Mouse (Mus musculus) hematopoietic stem cell, adult 5-6 weeks (primary cell): ENCODE data around the gene Fnbp1l. TPM values are rescaled to one million over a fixed set of nuclear protein-coding genes. Genes with fewer than 3 reads are reported as not detected.

ENCODE experiments used
- ATAC-seq, 2 experiments: fragments of 125-278 bp in 1 of 2; replicated peaks in 1 of 2; 2 replicates each; pipeline ENCODE4 v1.8.0; 2016 to 2017; ENCODE audit warnings: inconsistent platforms in 2 of 2, mild to moderate bottlenecking in 2 of 2, moderate number of reproducible peaks in 2 of 2, low read depth in 1 of 2, moderate TSS enrichment in 1 of 2; ENCODE audit not compliant: low FRiP score in 2 of 2, poor library complexity in 2 of 2, severe bottlenecking in 2 of 2, insufficient read depth in 1 of 2, low TSS enrichment in 1 of 2
- total RNA-seq: library from RNA; stranded (forward); fragments of 172-1452, 232-1000 nt; gene quantifications from 2 replicates; pipeline ENCODE4 v1.2.3, GENCODE M21; 2017

Gene Fnbp1l
- total RNA-seq, 1 experiment from 2014 or later: 59.2 TPM

- ATAC-seq: no peak
Measured at GRCm38 (mm10) chr3:122617613-122618340, 1.7 kb downstream of the Fnbp1l start.

DNA sequence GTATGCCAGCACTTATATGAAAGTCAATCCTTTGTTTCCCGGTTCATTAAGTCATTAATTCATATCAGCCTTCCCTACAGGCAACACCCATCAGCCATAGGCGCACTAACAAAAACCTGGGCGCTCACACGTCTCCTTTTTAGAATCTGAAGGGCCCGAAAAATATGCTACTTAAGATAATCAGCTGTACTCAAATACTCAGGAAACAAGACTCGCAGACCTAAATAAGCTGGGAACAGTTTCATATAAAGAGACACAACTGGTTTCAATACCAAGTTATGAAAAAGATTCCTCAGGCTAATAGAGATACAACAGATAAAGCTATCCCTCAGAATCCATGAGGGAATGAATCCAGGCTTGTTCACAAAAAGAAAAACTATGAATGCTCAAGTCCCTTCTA lies 7.0 kb downstream of the Fnbp1l start:
- no peak for ATAC-seq

GRCm38 (mm10) chr3:122611761-122612160 lies 7.8 kb downstream of the Fnbp1l start:
- no peak for ATAC-seq

DNA sequence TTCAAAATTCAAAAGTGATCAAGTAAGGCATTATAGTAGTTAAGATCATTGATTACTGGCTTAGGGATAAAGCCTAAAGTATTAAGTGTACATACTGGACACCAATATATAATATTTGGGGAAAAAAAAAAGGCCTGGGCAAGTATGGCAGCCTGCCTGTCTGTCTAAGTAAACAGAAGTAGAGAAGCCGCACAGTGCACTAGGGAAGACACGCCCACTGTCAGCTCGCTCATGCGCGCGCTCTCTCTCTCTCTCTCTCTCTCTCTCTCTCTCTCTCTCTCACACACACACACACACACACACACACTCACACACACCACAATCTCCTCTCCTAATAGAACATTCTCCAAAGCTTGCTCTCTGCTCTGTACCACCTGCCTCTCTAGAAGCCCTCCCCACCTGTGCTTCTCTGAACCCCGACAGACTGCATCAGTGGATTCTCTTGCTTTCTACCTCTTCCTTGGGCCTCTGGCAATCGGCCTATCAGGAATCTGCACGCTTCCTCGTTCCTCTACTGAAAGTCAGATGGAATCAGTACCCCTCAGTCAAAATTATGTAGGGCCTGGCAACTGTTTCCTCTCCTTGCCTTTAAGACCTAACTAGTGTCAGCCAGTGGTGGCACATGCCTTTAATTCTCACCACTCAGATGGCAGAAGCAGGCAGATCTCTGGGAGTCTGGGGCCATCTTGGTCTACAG lies 13.3 kb downstream of the Fnbp1l start:
- peak; percentile 75 to 83 for ATAC-seq

DNA sequence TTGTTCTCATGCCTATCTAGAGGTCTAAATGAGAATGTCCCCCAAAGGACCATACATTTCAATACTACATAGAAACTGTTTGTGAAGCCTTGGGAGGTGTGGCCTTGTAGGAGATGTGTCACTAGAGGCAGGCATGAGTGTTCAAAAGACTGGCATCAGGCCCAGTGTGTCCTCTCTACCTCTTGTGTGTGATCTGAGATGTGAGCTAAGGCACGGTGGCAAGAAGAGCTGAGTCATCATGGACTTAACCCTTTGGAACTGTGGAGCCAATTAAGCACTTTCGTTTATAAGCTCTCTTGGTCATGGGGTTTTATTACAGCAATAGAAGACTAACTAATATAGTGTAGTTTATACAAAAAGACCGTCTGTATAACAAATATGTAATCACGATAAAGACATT lies 16.3 kb downstream of the Fnbp1l start:
- ATAC-seq: no peak

- ATAC-seq: no peak
Measured at GRCm38 (mm10) chr3:122602370-122602769, 17.1 kb downstream of the Fnbp1l start.

DNA sequence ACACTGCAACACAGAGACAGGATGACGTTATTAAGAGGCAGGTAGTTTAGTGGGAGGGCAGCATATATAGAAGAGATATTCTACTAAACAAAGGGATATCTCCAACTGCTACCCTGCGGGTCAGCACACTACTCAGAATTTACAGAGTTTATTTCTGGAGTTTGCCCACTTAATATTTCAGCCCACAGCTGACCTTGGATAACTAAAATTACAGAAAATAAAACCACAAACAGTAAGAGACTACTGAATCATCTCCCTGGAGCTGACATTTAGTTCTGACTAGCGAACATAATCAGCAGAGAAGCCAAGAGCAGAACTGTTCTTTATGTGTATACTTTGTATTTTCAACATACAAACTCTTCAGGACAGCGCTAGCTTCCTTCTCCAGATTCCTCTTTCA lies 20.2 kb downstream of the Fnbp1l start:
- no peak for ATAC-seq

DNA sequence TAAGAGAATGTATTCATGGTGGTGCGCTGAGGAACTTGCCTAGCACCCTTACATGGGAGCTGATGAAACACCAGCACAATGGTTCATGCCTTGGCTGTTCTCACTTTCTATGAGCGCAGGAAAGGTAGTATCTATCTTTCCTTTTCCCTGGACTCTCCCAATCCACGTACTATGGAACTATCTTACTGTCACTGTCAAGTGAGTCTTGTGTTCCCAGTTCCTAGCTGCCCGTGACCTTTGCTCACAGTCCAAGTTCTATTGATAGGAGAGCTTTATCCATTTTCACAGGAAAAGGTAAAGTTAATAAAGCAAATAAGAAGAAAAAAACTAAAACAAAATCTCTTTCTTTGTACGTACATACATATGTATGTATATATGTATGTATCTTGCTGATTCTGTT lies 28.7 kb downstream of the Fnbp1l start:
- no peak for ATAC-seq

- no peak for ATAC-seq
Measured at GRCm38 (mm10) chr3:122590346-122590745, 29.2 kb downstream of the Fnbp1l start.

GRCm38 (mm10) chr3:122586918-122587641 lies 32.4 kb downstream of the Fnbp1l start:
- no peak for ATAC-seq

DNA sequence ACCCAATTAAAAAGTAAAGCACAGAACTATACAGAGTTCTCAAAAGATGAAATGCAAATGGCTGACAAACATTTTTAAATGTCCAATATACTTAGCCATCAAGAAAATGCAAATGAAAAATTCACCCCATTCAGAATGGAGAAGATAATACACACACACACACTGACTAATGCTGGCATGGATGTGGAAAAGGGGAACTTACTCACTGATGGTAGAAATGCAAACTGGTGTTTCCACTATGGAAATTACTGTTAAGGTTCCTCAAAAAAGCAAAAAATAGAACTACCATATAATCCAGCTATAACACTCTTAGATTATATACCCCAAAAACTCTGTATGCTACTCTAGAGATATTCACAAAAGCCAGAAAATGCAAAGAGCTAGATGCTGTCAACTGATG lies 42.2 kb downstream of the Fnbp1l start:
- peak in 1 of 2 experiments; percentile 42; a peak in 1 of 4 replicates for ATAC-seq

- no peak for ATAC-seq
Measured at GRCm38 (mm10) chr3:122574921-122575320, 44.6 kb downstream of the Fnbp1l start.

DNA sequence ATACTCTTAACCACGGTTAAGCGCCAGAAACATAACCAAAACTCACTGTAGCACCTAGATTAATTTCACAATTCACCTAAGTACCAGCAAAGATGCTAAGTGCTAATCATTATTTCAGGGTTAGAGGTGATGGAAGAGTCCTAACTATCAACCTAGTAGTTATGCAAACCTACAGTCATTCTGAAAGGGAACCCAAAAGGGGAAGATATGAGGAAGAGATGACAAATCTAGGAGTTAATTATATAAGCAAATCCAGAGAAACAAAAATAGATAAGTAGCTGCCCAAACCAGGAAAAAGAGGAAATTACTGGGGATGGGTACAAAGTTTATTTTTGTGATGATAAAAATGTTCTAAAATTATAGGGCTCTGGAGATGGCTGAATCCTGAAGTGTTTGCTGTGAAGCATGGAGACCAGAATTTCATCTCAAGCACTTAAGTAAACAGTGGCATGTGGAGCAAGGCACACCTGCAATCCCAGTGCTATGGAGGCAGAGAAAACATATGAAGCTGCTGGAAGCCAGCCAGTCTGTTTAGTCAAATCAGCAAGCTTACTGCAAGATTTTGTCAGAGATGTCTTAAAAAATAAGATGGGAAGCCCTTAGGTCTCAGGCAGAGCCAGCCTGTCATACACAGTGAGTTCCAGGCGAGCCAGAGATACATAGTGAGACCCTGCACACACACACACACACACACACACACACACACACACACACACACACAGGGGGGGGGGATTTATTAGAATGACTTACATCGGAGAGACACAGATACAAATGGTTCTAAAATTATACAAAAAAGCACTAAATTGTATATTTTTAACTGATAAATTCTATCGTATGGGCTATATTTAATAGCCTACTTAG lies 45.9 kb downstream of the Fnbp1l start:
- no peak for ATAC-seq

- peak; percentile 70 to 82 for ATAC-seq
Measured at GRCm38 (mm10) chr3:122566549-122566948, 53.0 kb downstream of the Fnbp1l start.

DNA sequence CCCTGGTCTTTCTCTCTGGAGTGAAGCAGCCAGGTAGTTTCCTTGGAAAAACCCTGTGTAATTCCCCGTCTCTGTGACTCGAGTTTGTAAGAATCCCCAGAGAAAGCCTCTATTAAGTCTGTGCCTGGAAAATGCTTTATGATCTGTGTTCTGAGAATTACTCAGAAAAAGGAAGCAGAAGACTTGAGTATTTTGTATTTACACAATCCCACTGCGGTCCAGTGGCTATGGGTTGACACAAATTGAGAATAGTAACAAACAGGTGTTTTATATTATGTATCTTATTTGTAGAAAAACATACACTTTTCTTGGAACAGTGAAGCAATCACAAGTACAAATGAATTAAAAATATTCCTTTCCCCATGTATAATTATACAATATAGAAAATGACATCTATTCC lies 53.4 kb downstream of the Fnbp1l start:
- no peak; a peak in 1 of 4 replicates for ATAC-seq

DNA sequence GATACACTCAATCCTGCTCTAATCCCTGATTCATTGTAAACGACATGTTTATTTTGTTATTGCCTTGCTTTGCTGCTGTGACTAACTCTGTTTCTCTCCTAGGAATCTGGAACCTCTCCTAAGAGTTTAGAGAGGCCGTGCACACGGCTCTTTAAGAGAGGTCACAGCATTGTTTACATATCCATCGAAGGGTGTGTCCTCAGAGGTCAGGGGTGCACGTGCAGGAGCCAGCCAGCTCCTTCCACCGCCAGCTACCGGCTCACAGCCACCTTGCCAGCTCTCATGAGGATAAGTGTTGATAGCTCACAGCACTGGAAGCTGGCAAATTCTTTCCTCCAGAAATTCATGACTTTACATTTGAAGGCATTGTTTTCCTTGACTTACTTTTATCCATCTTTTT lies 54.2 kb downstream of the Fnbp1l start:
- ATAC-seq: no peak

- no peak for ATAC-seq
Measured at GRCm38 (mm10) chr3:122557766-122558165, 61.7 kb downstream of the Fnbp1l start.
